Mouse (Mus musculus): Measurements from ENCODE around the gene Rassf4. TPM values are rescaled to one million over a fixed set of nuclear protein-coding genes. Genes with fewer than 3 reads are reported as not detected.
"Not testable (repeated sequence)": the region's sequence is repeated elsewhere in the genome, so short reads cannot be mapped to it uniquely, and the experiment has no call there.

Gene Rassf4
- polyA plus RNA-seq, 1 experiment from 2014 or later, result 46.7 TPM

DNA sequence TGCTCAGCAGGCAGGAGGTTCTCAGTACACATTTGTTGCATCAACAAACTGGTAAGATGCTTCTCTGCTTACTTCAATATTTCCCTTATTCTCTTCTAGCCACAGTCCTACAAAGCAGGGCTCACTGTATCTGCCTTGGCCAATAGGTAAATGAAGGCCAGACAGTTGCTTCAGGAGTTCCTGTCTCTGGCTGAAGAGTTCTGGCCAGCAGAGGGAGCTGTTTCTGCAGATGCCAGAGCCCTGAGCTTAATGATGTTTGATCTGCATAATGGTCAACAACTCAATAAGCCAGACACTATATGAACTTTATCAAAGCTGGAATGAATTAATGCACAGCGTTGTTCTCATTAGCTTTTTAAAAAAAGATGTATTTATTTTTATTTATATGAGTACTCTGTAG, 41.6 kb downstream of the Rassf4 start:
- Histone ChIP-seq H3K36me3 (peaks cover 3% of the 10 kb centered on the region; the same call in 1 of the 2 replicates), H3K9me3 (replicated peaks) (no peaks in the 10 kb centered on the region), H3K27me3 (no peaks in the 10 kb centered on the region), H3K4me1 (peaks cover 13% of the 10 kb centered on the region), H3K4me3 (no peak overlapping the region), H3K4me2 (replicated peaks) (no peak overlapping the region), H3K9ac (no peak overlapping the region), H3K27ac (no peak overlapping the region)
- 44% methylated on average over 1 of the region's 1 CpGs for WGBS
- ATAC-seq (ENCODE audit: low FRiP score), result no peak

DNA sequence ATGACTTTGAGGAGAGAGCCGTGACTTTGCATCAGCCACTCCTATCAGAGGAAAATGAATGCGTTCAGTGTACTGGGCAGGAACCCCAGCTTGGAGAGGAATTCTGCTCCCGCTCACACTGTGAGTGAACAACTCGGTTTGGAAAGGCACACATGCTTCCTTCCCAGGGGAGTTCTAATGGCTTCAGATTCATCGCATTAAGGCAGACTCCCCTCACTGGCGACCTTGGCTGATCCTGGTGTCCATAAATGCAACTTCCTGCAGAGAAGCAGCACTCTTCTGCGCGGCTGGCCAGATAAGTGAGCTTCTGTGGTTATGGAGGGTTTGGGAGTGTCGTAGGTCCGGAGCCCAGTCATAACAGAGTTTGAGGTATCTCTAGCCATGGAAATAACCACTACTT, 44.0 kb downstream of the Rassf4 start:
- Histone ChIP-seq H3K4me2 (replicated peaks) (no peak overlapping the region), H3K4me3 (no peak overlapping the region), H3K4me1 (peaks cover 15% of the 10 kb centered on the region), H3K9ac (no peak overlapping the region), H3K27me3 (no peaks in the 10 kb centered on the region), H3K9me3 (replicated peaks) (no peaks in the 10 kb centered on the region), H3K36me3 (peaks cover 15% of the 10 kb centered on the region), H3K27ac (0 out of 2 replicates have a peak overlapping the region, but pooled peaks have one; percentile 97)
- no peak for ATAC-seq (ENCODE audit: low FRiP score)
- 83% methylated on average over 10 of the region's 10 CpGs for WGBS

DNA sequence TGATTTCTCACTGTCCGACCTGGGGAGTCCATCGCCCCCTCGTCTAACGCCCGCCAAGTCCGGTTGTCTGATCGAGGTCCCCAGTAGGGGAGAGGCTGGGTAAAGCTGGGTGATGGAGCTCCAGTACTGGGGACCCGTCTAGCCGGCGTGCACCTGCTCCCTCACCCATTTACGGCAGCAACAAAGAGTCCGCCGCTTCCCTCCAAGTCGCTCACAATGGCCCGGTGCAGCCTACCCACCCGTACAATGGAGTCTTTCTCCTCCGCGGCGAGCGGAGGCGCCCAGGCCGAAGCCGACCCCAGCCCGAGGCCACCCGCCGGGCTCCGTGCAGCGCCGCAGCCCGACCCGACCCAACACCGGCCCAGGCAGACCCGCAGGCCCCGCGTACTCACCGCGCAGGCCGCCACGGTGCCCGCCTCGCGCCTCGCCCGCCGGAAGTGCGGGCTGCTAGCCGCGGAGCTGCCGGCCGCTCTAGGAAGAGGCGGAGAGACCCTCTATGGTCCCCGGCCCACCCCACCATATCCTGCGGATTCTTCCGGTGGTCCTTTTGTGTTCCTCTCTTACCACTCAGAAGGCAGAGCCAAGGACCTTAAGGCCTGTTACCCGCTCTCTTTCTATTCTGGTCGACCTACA, 45.1 kb downstream of the Rassf4 start, which contains the start of gene Zfp422:
Zfp422 (minus strand) TSS at position 461 of the 633 bp plus-strand sequence.
- peak within 1 kb of the TSS; percentile 97 for H3K9ac ChIP-seq
- peaks cover 15% of the 10 kb centered on the region for H3K4me1 ChIP-seq
- peak within 1 kb of the TSS; percentile 87 for H3K4me3 ChIP-seq
- no peaks in the 10 kb centered on the region for H3K27me3 ChIP-seq
- WGBS, result under 1% methylated on average over 56 of the region's 56 CpGs
- no peaks in the 10 kb centered on the region for H3K9me3 ChIP-seq (replicated peaks)
- peak within 1 kb of the TSS; percentile 71 for H3K4me2 ChIP-seq (replicated peaks)
- peaks cover 18% of the 10 kb centered on the region for H3K36me3 ChIP-seq
- H3K27ac ChIP-seq, result peak within 1 kb of the TSS; percentile 97
- peak; percentile 97 for ATAC-seq (ENCODE audit: low FRiP score)

DNA sequence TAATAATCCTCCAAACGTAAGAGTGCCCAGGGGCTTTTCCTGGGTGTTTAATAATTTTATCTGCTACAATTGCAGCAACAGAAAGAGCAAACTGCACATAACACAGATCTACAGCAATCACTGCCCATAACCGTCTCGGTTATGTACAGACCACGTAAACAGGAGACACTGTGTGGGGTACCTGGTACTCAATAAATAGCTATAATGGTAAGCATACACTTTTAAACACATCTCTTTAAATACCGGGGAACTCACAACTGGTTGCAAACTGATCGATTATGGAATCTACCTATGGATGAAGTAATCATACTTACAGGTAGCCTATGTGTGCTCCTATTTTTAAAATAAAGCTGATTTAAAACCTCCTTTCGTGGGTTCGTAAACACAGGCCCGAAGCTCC, 45.7 kb downstream of the Rassf4 start:
- WGBS, result 22% methylated on average over 9 of the region's 9 CpGs
- peaks cover 15% of the 10 kb centered on the region for H3K4me1 ChIP-seq
- peak overlapping the region; percentile 97 for H3K9ac ChIP-seq
- H3K4me2 ChIP-seq (replicated peaks), result peak overlapping the region; percentile 71
- H3K27me3 ChIP-seq, result no peaks in the 10 kb centered on the region
- no peak for ATAC-seq (ENCODE audit: low FRiP score)
- H3K36me3 ChIP-seq, result peaks cover 18% of the 10 kb centered on the region
- H3K27ac ChIP-seq, result peak overlapping the region; percentile 97
- H3K4me3 ChIP-seq, result peak overlapping the region; percentile 87
- H3K9me3 ChIP-seq (replicated peaks), result no peaks in the 10 kb centered on the region

DNA sequence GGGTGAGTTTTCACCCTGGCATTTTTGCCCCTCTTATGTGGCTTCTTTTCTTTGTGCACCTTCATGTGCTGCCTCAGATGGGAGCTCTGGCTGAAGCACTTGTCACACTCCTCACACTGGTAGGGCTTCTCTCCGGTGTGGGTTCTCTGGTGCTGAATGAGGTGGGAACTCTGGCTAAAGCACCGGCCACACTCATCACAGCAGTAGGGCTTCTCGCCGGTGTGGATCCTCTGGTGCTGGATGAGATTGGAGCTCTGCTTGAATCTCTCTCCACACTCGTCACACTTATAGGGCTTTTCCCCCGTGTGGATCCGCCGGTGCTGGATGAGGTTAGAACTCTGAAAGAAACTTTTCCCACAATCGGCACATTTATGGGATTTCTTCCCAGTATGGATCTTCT, 47.3 kb downstream of the Rassf4 start:
- ATAC-seq (ENCODE audit: low FRiP score); H3K4me3 ChIP-seq; H3K27ac ChIP-seq; H3K4me2 ChIP-seq (replicated peaks); H3K27me3 ChIP-seq; H3K9me3 ChIP-seq (replicated peaks); H3K9ac ChIP-seq: not testable (repeated sequence)
- Histone ChIP-seq H3K4me1 (peaks cover 15% of the 10 kb centered on the region), H3K36me3 (peaks cover 18% of the 10 kb centered on the region)
- 96% methylated on average over 9 of the region's 9 CpGs for WGBS

DNA sequence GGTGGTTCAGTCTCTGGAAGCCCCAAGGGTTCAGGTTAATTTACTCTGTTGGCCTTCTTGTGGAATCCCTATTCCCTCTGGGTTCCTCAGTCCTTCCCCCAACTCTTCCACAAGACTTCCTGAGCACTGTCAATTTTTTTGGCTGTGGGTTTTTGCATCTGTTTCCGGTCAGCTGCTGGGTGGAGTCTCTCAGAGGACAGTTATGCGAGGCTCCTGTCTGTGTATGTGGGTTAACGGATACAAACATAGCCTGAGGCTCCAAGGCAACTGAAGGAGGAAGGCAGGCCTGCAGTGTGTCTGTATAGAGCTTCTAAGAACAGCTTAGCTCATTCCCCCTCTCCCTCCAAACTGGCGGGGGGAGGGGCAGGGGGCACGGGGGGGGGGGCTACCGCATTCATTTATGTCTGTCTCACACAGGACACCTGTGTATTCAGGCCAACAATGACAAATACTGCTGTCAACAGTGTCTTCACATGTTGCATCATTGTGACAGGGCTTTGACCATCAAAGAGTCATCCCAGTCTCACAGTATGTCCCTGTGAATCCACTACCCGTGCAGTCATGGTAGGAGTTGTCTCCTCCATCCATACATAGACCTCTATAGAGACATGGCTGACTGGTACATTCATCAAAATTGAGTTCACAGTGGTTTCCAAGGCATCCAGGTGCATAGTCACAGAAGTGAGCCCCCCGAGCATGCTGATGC, 52.3 kb downstream of the Rassf4 start:
- Histone ChIP-seq H3K4me2 (replicated peaks) (no peak overlapping the region), H3K4me3 (no peak overlapping the region)
- WGBS, result 62% methylated on average over 8 of the region's 8 CpGs

DNA sequence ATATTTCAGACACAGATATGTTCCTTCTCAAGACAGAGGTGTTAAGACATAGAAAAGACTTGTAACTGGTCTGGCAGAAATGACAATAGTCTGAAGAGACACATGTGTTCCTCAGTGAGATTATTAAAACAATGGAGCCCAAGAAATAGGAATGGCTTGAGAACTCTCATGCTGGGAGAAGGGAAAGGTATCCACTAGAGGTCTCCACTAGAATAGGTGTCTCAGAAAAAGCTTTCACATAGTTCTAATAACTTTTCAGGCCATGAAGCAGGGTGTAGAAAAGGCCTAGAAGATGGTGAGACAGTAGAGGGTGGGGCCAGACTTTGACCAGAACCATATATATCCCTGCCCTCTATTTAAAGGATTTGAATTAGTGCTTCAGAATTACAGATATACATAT, 55.7 kb downstream of the Rassf4 start:
- no peak for ATAC-seq (ENCODE audit: low FRiP score)
- Histone ChIP-seq H3K9me3 (replicated peaks) (no peaks in the 10 kb centered on the region), H3K27ac (no peak overlapping the region), H3K36me3 (no peaks in the 10 kb centered on the region), H3K4me3 (no peak overlapping the region), H3K27me3 (no peaks in the 10 kb centered on the region), H3K4me2 (replicated peaks) (no peak overlapping the region), H3K4me1 (no peaks in the 10 kb centered on the region), H3K9ac (no peak overlapping the region)

More for the DNA sequence above, 52.3 kb downstream of the Rassf4 start:
- no peak for ATAC-seq (ENCODE audit: low FRiP score)
- Histone ChIP-seq H3K27me3 (no peaks in the 10 kb centered on the region), H3K9me3 (replicated peaks) (no peaks in the 10 kb centered on the region), H3K36me3 (peaks cover 15% of the 10 kb centered on the region), H3K27ac (no peak overlapping the region), H3K4me1 (0 out of 2 replicates have a peak, but pooled peaks cover 2% of the 10 kb centered on the region), H3K9ac (no peak overlapping the region)

DNA sequence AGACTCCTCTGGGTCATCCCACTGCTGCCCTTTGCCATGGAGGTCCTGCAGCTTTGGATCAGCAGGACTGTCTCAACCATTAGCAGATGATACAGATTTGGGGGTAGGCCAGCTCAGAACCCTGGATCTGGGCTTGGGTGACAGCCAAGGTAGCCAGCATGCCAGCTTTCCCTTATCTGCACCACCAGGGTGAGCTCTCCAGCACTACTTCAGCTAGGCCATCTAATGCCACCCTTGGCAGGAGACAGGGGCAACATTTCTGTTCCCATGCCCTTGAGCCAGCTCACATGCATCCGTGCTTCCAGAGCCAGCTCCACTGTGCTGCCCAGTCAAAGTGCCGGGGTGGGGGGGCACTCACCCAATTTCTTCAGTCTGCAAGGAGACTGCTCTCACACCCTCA, 58.0 kb downstream of the Rassf4 start:
- no peak for ATAC-seq (ENCODE audit: low FRiP score)
- no peaks in the 10 kb centered on the region for H3K27me3 ChIP-seq
- H3K36me3 ChIP-seq, result no peaks in the 10 kb centered on the region
- 76% methylated on average over 2 of the region's 2 CpGs for WGBS
- no peak overlapping the region for H3K4me3 ChIP-seq
- no peak overlapping the region for H3K27ac ChIP-seq
- H3K4me2 ChIP-seq (replicated peaks), result no peak overlapping the region
- H3K9ac ChIP-seq, result no peak overlapping the region
- no peaks in the 10 kb centered on the region for H3K4me1 ChIP-seq
- no peaks in the 10 kb centered on the region for H3K9me3 ChIP-seq (replicated peaks)

DNA sequence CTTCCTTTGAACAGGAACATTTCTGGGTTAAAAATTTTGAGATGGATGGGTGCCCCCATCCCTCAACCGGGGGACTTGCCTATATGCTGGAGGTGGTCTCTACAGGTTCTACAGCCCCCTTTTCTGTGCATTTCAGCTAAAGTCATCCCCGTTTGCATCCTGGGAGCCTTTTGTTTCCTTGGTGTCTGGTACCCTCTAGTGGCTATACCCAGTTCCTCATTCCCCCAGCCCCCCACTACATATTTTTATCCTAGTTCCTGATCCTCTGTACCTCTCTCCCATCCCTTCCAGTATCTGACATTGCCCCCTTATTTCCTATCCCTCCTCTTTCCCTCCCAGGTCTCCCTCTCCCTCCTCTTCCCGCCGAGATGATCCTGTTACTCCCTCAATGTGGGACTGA, 66.5 kb downstream of the Rassf4 start:
- H3K9ac ChIP-seq, result no peak overlapping the region
- no peaks in the 10 kb centered on the region for H3K4me1 ChIP-seq
- H3K4me2 ChIP-seq (replicated peaks), result no peak overlapping the region
- ATAC-seq (ENCODE audit: low FRiP score), result no peak
- no peak overlapping the region for H3K4me3 ChIP-seq
- no peaks in the 10 kb centered on the region for H3K36me3 ChIP-seq
- 36% methylated on average over 4 of the region's 4 CpGs for WGBS
- H3K9me3 ChIP-seq (replicated peaks), result no peaks in the 10 kb centered on the region
- H3K27me3 ChIP-seq, result no peaks in the 10 kb centered on the region
- H3K27ac ChIP-seq, result no peak overlapping the region

DNA sequence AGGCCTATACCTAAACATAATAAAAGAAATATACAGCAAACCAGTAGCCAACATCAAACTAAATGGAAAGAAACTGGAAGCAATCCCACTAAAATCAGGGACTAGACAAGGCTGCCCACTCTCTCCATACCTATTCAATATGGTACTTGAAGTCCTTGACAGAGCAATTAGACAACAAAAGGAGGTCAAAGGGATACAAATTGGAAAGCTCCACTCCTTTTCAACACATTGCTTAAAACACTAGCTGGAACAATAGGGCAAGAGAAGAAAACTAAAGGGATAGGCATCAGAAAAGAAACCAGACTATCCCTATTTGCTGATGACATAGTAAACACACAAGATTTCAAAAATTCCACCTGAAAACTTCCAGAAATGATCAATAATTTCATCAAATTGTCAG, 72.8 kb downstream of the Rassf4 start:
- H3K4me1 ChIP-seq; H3K9me3 ChIP-seq (replicated peaks); H3K27ac ChIP-seq; ATAC-seq (ENCODE audit: low FRiP score); H3K4me3 ChIP-seq; H3K27me3 ChIP-seq; H3K4me2 ChIP-seq (replicated peaks); H3K9ac ChIP-seq; H3K36me3 ChIP-seq: not testable (repeated sequence)

DNA sequence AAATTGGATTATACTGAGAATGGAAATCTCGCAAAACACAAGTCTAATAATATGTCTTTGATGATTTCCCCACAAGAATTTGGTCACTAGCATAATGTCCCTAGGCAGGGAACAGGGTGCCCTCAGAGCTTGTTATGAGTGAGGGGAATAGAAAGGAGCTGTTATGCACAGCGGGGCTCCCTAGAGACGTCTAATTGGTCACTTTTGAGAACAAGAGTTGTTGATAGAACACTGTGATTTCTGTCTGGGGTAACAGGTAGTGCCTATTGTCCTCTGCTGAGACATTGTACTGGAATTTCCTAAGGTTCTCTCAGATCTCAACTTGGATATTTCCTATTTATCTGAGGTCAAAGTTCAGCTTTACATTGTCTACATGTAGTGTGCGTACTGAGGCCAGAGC, 89.7 kb downstream of the Rassf4 start, which contains the start of gene Olfr215:
Olfr215 (minus strand) TSS at position 101 of the 400 bp plus-strand sequence.
- 75% methylated on average over 4 of the region's 4 CpGs for WGBS
- Histone ChIP-seq H3K9ac (no peak within 1 kb of the TSS), H3K27me3 (no peaks in the 10 kb centered on the region), H3K4me3 (no peak within 1 kb of the TSS), H3K27ac (no peak within 1 kb of the TSS), H3K4me2 (replicated peaks) (no peak within 1 kb of the TSS), H3K9me3 (replicated peaks) (no peaks in the 10 kb centered on the region), H3K36me3 (no peaks in the 10 kb centered on the region), H3K4me1 (no peaks in the 10 kb centered on the region)
- no peak for ATAC-seq (ENCODE audit: low FRiP score)
